Mouse (Mus musculus) lung, postnatal 0 days (tissue): Measurements from ENCODE around the gene Pdia4. TPM values are rescaled to one million over a fixed set of nuclear protein-coding genes. Genes with fewer than 3 reads are reported as not detected.
"Not testable (repeated sequence)": the region's sequence is repeated elsewhere in the genome, so short reads cannot be mapped to it uniquely, and the experiment has no call there.

ENCODE experiments used
- ATAC-seq: fragments of 200-750 bp; cut with Nextera tagmentation; 2 replicates; pipeline ENCODE4 v1.8.0; 2017; ENCODE audit warnings: moderate library complexity
- DNase-seq: peaks from one replicate; pipeline ENCODE4 v3.0.0-alpha.2; 2016; ENCODE audit warnings: low spot score
- H3K27ac ChIP-seq: fragments of 300-500 bp; sonication (generic); 2 replicates; pipeline ENCODE4 v1.5.1; 2014; ENCODE audit warnings: antibody characterized with exemption, mild to moderate bottlenecking, low read length, mixed read lengths
- H3K27me3 ChIP-seq: fragments of 300-500 bp; sonication (generic); replicated peaks from 2 replicates; pipeline ENCODE4 v1.6.1; 2014; ENCODE audit warnings: low read length, mixed read lengths; ENCODE audit not compliant: insufficient read depth
- H3K36me3 ChIP-seq: fragments of 300-500 bp; sonication (generic); 2 replicates; pipeline ENCODE4 v1.6.1; 2014; ENCODE audit warnings: low read length, mixed read lengths; ENCODE audit not compliant: insufficient read depth
- H3K4me1 ChIP-seq: fragments of 300-500 bp; sonication (generic); 2 replicates; pipeline ENCODE4 v1.6.1; 2014; ENCODE audit warnings: antibody characterized with exemption, low read depth, low read length, mixed read lengths; ENCODE audit not compliant: insufficient read depth
- H3K4me2 ChIP-seq: fragments of 300-500 bp; sonication (generic); replicated peaks from 2 replicates; pipeline ENCODE4 v1.6.1; 2014; ENCODE audit warnings: low read depth, mild to moderate bottlenecking, low read length, moderate library complexity, mixed read lengths
- H3K4me3 ChIP-seq: fragments of 300-500 bp; sonication (generic); 2 replicates; pipeline ENCODE4 v1.5.1; 2014; ENCODE audit warnings: low read depth, low read length
- H3K9ac ChIP-seq: fragments of 300-500 bp; sonication (generic); replicated peaks from 2 replicates; pipeline ENCODE4 v1.6.1; 2014; ENCODE audit warnings: low read depth, mild to moderate bottlenecking
- H3K9me3 ChIP-seq: fragments of 300-500 bp; sonication (generic); 2 replicates; pipeline ENCODE4 v1.6.1; 2016; ENCODE audit warnings: low read length, mixed read lengths
- CTCF ChIP-seq: IDR thresholded peaks from 2 replicates; pipeline ENCODE4 v1.5.1; 2016; ENCODE audit warnings: antibody characterized with exemption, mild to moderate bottlenecking
- WGBS: fragments of 180-500 bp; shearing (Covaris S2); extraction: QIAGEN DNeasy Blood & Tissue Kit; methylation state at CpG from one replicate; pipeline ENCODE4 v1.1.7; 2014; 5-methylcytosine and 5-hydroxymethylcytosine counted together
- microRNA counts: library from miRNA; unstranded; fragments of <30 nt; microRNA quantifications from one replicate; lab custom pipeline; 2015
- microRNA-seq: library from miRNA; unstranded; fragments of <30 nt; microRNA quantifications from one replicate; pipeline ENCODE4, GENCODE M21; 2016
- polyA plus RNA-seq: library from polyadenylated mRNA; unstranded; fragments of >200 nt; fragmentation: Nextera tagmentation; extraction: Ambion mirVana; gene quantifications from 2 replicates; pipeline ENCODE4 v1.2.1, GENCODE M21; 2015

Gene Pdia4
- polyA plus RNA-seq, 1 experiment from 2014 or later, result 98.0 TPM

GRCm38 (mm10) chr6:47748306-47748705, 64.9 kb downstream of the Pdia4 start:
- H3K27ac ChIP-seq, H3K4me3 ChIP-seq, H3K4me1 ChIP-seq, H3K9me3 ChIP-seq, DNase-seq, H3K27me3 ChIP-seq, H3K36me3 ChIP-seq, H3K9ac ChIP-seq, ATAC-seq: not testable (repeated sequence)
- WGBS, result 4% methylated on average over 8 of the region's 25 CpGs
- H3K4me2 ChIP-seq, result 0 out of 2 replicates have a peak overlapping the region, but pooled peaks have one; percentile 32
- peak; percentile 23 for TF ChIP-seq CTCF

- ATAC-seq, H3K4me2 ChIP-seq, DNase-seq, H3K36me3 ChIP-seq, H3K4me3 ChIP-seq, H3K9ac ChIP-seq, H3K4me1 ChIP-seq, H3K9me3 ChIP-seq, H3K27ac ChIP-seq, H3K27me3 ChIP-seq: not testable (repeated sequence)
- 81% methylated on average over 3 of the region's 8 CpGs for WGBS
Measured at GRCm38 (mm10) chr6:47747886-47748285, 65.3 kb downstream of the Pdia4 start.

MicroRNA genes within 50 kb of the gene (microRNA counts, 519-probe panel; counts per million panel counts)
- not detected for microRNA mmu-miR-704 (lab: Ali Mortazavi, UCI)

Small RNA genes within 50 kb of the gene (microRNA-seq; reads per million reads assigned to microRNA genes)
- not detected for gene Mir704

Other genes with a start within 250 kb of the Pdia4 start
- 22.5 and 25.3 TPM in 2 replicates for gene Ezh2, start 218.1 kb downstream of the Pdia4 start, polyA plus RNA-seq
- 0.98 and 1.0 TPM in 2 replicates for gene Zfp786, start 17.4 kb upstream of the Pdia4 start, polyA plus RNA-seq
- gene Zfp398, start 22.2 kb upstream of the Pdia4 start, polyA plus RNA-seq, result 4.7 and 5.2 TPM in 2 replicates
- 9.0 and 9.6 TPM in 2 replicates for gene Zfp282, start 63.8 kb upstream of the Pdia4 start, polyA plus RNA-seq
- gene Zfp212, start 107.0 kb upstream of the Pdia4 start, polyA plus RNA-seq, result 15.2 and 16.7 TPM in 2 replicates
- 4.7 and 5.3 TPM in 2 replicates for gene Zfp956, start 140.0 kb upstream of the Pdia4 start, polyA plus RNA-seq
- 4.7 TPM in 2 replicates for gene Zfp777, start 235.5 kb upstream of the Pdia4 start, polyA plus RNA-seq